Mouse (Mus musculus): ENCODE measurements around the gene Actl7b.

GRCm38 (mm10) chr4:56746345-56746744 lies 5.1 kb upstream of the Actl7b start:
- TF ChIP-seq GATA1 (IDR thresholded peaks at IDR 0.05; ENCODE audit: low read length) (no peak), TAL1 (IDR thresholded peaks at IDR 0.05; ENCODE audit: low read length) (no peak)

Measured in erythroblast, embryonic 14.5 days (primary cell).